Mouse (Mus musculus): Measurements from ENCODE around the gene Tinagl1.

The Tinagl1 gene

GRCm38 (mm10) chr4:130140992-130141402, 33.9 kb downstream of the Tinagl1 start:
- DNase-seq (ENCODE audit: low spot score): no peak

- DNase-seq (ENCODE audit: low spot score): no peak
These were observed 35.8 kb downstream of the Tinagl1 start, which contains the start of gene Hcrtr1 for GRCm38 (mm10) chr4:130139214-130139492. TSS of gene Hcrtr1 (minus strand) at chr4:130139359.

GRCm38 (mm10) chr4:130138441-130139213, 36.3 kb downstream of the Tinagl1 start:
- no peak for DNase-seq (ENCODE audit: low spot score)

DNA sequence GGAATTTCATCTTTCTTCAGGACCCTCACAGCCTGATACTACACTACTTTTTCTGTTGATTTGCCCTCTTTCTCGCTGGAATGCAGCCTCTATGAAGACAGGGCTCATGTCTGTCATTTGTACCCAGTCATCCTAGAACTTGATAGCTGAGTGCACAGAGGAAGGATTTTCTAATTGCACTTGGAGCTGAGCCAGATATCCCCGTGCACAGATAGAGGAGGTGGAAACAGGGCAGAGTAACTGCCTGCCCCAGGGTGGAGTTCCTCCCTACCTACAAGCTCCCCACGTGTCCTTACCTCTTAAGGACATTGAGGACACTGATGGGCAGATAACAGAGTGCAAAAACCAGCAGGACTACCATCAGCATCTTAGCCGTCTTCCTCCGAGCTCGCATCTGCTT, 41.5 kb downstream of the Tinagl1 start:
- no peak for DNase-seq (ENCODE audit: low spot score)

DNA sequence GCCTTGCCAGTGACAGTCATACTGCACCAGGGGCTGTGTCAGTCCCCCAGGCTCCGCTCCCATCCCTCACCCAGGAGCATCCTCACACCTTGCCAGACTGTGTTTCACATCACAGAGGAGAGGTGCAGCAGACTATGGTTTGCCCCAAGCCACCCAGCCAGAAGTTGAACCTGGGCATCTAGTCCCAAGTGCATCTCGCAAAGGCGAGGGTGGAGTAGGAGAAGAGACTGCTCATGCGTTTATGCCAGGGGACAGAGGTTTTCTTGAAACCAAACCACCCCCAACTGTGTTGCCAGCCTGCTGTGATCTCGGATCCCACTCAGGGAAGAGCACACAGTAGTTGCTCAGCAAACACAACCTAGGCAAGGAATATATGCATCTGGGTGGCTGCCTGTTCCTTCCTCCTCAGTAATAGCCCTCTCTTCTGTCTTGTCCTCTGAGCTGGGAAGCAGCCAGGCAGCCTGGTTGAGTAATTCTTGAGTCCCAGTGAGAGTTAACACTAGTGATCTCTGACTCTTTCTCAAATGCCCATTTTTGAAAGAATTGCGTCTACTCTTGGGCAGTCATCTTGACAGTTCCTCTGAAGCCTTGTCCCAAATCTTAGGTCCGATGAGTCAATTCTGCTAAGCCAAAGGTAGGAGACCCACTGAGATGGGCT, 43.3 kb downstream of the Tinagl1 start:
- DNase-seq (ENCODE audit: low spot score): no peak

DNA sequence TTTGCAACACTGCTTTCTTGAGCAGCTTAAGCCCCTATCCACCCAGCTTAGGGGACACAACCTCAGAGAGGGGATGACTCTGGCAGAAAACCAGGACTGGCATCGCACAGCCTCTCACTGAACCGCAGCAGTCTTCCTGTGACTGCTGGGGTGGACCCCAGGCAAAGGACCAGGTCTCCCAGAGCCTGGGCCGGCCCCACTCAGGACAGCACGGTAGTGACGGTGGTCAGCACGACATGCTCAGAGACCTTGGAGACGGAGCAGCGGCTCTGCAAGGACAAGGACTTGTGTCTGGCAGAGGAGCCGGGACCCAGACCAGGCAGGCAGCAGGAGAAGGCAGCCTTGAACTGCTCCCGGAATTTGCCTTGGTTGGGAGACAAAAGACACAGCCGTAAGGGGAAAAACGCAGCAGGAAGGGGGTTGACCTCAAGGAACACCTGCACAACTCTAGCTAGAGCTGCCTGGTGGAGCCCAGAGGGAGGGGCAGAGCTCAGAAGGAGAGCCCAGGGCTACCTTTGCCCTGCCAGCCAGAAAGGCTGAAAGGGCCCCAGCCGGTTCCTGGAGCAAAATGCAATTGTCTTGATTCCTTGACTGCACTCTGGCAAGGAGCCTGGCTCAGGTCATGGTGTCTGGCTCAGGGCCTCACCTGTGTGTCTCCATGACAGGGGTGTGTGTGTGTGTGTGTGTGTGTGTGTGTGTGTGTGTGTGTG, 44.1 kb downstream of the Tinagl1 start:
- DNase-seq (ENCODE audit: low spot score): no peak

DNA sequence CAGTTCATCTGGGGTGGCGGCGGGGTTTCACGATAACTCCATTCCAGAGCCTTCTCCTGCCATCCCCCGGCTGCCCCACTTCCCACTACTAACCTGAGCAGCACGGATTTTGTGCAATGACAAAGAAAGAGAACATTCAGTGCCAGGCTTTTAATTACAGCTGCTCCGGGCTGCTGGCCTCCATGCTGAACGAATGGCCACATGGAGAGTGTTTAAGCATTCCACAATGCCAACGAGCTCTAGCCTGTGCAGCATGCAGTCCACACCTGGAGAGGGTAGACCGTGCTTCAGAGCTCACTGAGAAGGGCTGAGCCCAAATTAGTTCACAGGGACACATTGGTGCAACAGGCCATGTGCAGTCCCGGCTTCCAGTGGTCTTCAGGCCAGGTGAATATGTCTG, 44.8 kb downstream of the Tinagl1 start:
- DNase-seq (ENCODE audit: low spot score): no peak

DNA sequence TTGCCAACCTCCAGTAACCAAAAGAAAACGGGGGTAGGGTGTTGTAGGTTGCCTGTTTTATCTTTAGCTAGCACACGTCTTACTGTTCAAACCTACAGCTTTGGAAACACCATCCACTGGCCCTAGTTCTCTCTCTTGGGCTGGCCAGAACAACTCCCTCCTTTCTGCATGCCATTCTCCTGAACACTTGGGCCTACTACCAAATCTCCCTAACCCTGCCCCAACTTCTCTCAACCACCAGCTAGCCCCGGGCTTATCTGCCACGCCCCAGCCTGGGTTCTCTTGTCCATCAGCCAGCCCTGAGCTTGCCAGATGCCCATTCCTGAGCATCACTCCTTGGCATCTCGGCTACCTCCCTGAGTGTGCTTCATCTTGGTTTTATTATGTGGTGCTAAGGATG, 46.0 kb downstream of the Tinagl1 start:
- DNase-seq (ENCODE audit: low spot score): no peak

DNA sequence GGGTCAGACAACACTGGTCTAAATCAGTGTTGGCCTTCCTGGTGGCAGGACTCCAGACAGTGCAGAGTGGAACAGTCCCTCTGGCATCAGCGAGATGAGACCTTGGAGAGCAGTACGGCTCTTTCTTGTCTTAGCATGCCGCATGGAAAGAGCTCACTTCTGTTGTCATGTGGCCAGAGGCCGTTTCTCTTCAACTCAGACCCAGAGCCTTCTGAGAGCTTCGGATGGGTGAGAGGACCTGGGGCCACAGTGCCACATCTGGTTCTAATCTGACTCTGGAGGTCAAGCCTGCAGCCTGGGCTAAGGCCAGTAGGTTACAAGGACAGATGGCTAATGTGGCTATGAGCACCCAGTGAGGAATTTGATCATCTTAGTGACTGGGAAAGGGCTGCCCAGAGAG, 49.0 kb downstream of the Tinagl1 start:
- no peak for DNase-seq (ENCODE audit: low spot score)

DNA sequence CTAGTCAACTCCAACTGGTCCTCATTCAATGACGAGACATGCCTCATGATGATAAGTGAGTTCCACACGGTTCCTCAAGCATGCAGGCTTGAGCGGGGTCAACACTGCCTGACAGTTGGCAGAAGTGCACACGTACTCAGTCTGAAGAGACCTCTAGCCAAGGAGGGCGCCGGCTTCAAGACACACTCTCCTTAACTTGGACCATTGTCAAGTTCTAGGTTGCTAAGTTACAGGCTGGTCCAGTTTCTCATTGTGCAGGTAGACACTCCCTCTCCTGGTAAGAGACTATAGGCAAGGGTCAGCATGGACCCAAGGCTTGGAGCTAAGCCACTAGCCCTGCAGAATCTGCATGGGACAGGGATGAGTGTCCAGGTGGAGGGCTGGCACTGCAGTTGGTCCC, 49.8 kb downstream of the Tinagl1 start:
- DNase-seq (ENCODE audit: low spot score): no peak

- DNase-seq (ENCODE audit: low spot score): no peak
These were observed 50.8 kb downstream of the Tinagl1 start for GRCm38 (mm10) chr4:130124110-130124509.

DNA sequence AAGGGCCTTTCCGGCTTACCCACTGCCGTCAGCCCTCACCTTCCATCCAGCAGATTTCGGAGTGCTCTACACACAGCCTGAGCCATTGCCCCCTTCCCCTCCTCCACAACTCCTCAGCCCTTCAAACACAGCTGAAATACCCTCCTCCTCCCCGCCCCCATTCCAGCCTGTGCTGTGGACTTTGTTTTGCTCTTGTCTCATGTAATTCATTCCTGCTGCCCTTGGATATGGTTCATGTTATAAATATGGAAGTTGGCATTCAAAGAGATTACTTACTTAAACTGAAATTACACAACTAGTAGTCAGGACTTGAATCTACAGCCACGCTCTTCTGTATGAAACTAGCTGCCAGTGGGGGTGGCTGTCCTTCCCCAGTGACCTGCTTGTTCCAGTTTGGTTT, 51.9 kb downstream of the Tinagl1 start:
- no peak for DNase-seq (ENCODE audit: low spot score)

DNA sequence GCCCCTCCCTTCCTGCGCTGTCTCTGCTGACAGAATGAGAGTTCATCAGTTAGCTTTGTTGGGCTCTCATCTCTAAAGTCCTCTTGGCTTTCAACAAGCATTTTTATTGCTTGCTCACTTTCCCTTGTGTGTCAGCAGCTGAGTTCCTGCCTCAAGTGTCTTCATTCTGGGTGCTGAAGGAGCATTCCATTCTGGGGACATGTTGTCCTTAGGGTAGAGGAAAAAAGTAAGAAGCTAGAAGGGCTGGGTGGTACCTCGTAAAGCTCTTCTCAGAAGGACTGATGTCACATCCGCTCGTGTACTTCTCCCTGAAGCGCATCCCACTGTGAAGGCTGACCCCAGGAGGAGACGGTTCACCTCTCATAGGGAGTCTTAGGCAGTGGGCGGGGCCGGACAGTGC, 53.4 kb downstream of the Tinagl1 start:
- no peak for DNase-seq (ENCODE audit: low spot score)

DNA sequence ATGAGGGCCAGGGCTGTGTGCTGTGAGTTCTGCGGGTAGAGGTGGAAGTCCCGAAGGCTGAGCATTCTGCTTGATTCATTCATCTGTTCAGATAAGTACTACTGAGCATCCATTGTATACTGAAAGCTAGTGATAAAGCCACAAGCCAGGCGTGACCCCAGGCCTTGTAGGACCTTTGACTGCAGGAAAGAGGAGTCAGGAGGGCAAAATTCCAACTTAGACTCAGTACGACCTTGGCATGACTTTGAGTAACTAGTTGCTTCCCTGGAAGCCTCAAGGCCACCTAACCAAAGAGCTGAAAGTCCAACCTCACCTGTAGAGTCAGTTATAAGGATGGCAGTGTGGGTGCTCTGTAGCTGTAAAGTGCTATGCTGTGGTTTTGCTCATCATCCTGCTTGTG, 54.2 kb downstream of the Tinagl1 start:
- DNase-seq (ENCODE audit: low spot score): no peak
